Mouse (Mus musculus) midbrain, embryonic 10.5 days (tissue): ENCODE measurements around the gene Spata2. TPM values are rescaled to one million over a fixed set of nuclear protein-coding genes. Genes with fewer than 3 reads are reported as not detected.
A peak's percentile ranks its signal among the peaks of the same experiment; 100 is the strongest.

Source experiments
- DNase-seq: peaks from one replicate; pipeline ENCODE4 v3.0.0-alpha.2; 2017; ENCODE audit warnings: low spot score
- H3K27ac ChIP-seq: fragments of 300-500 bp; sonication (generic); replicated peaks from 2 replicates; pipeline ENCODE4 v1.5.1; 2016; ENCODE audit warnings: mild to moderate bottlenecking
- H3K27me3 ChIP-seq: fragments of 300-500 bp; sonication (generic); 2 replicates; pipeline ENCODE4 v1.6.1; 2016; ENCODE audit warnings: low read depth, mild to moderate bottlenecking; ENCODE audit not compliant: poor library complexity, severe bottlenecking
- H3K36me3 ChIP-seq: fragments of 300-500 bp; sonication (generic); 2 replicates; pipeline ENCODE4 v1.6.1; 2016; ENCODE audit warnings: mild to moderate bottlenecking, moderate library complexity
- H3K4me1 ChIP-seq: fragments of 300-500 bp; sonication (generic); 2 replicates; pipeline ENCODE4 v1.6.1; 2016
- H3K4me3 ChIP-seq: fragments of 300-500 bp; sonication (generic); 2 replicates; pipeline ENCODE4 v1.5.1; 2016; ENCODE audit warnings: mild to moderate bottlenecking, moderate library complexity
- H3K9me3 ChIP-seq: fragments of 300-500 bp; sonication (generic); replicated peaks from 2 replicates; pipeline ENCODE4 v1.6.1; 2016; ENCODE audit warnings: mild to moderate bottlenecking
- WGBS: fragments of 180-500 bp; shearing (Covaris S2); methylation state at CpG from one replicate; pipeline ENCODE4 v1.1.7; 2016; 5-methylcytosine and 5-hydroxymethylcytosine counted together
- polyA plus RNA-seq: library from polyadenylated mRNA; unstranded; fragments of >200 nt; fragmentation: Nextera tagmentation; extraction: Ambion mirVana; gene quantifications from 2 replicates; pipeline ENCODE4 v1.2.1, GENCODE M21; 2016

Gene Spata2
- polyA plus RNA-seq, 1 experiment from 2014 or later = 19.1 TPM

DNA sequence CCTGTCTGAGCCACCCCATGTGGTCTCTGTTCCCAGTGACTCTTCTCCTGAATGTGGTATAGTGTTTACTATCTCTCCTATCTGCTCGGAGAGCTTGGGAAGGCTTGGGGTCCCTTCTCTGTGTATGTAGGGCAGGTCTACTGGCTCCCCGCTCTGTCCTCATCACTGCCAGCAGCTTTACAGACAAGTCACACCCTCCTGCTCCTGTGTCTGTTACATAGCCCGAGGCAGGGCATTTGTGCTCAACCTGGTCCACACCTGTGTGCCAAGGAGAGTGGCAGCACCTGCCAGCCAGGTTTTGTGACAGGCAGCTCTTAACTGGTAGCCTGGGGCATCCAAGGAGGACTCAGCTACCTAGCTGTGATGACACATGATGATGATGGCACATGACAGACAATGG lies 22.1 kb downstream of the Spata2 start:
- H3K27ac ChIP-seq = no peak overlapping the region
- 91% methylated on average over 3 of the region's 3 CpGs for WGBS
- no peaks in the 10 kb centered on the region for H3K27me3 ChIP-seq
- no peaks in the 10 kb centered on the region for H3K9me3 ChIP-seq
- peaks cover 98% of the 10 kb centered on the region for H3K36me3 ChIP-seq
- H3K4me3 ChIP-seq = no peak overlapping the region
- no peak for DNase-seq
- H3K4me1 ChIP-seq = no peaks in the 10 kb centered on the region

DNA sequence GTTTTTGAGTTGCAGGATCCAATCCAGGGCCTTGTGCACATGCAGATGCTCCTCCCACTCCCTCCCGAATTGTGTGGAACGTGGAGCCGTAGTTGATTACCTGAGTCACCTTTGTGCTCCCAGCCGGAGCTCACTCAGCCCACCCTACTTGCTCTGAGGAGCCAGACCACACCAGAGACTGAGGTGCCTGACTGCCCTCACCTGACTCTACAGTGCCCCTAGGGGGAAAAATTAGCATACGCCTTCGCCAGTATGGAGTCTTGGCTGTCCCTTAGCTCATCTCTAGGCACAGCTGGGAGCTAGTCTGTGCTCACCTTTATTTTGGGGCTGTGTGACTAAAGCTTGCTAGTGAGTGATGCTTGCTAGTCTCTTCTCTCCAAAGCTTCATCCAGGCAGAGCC lies 24.2 kb downstream of the Spata2 start:
- no peaks in the 10 kb centered on the region for H3K27me3 ChIP-seq
- H3K9me3 ChIP-seq = no peaks in the 10 kb centered on the region
- H3K4me3 ChIP-seq = no peak overlapping the region
- H3K4me1 ChIP-seq = no peaks in the 10 kb centered on the region
- H3K36me3 ChIP-seq = peaks cover 89% of the 10 kb centered on the region
- WGBS = 87% methylated on average over 6 of the region's 6 CpGs
- no peak for DNase-seq
- no peak overlapping the region for H3K27ac ChIP-seq

DNA sequence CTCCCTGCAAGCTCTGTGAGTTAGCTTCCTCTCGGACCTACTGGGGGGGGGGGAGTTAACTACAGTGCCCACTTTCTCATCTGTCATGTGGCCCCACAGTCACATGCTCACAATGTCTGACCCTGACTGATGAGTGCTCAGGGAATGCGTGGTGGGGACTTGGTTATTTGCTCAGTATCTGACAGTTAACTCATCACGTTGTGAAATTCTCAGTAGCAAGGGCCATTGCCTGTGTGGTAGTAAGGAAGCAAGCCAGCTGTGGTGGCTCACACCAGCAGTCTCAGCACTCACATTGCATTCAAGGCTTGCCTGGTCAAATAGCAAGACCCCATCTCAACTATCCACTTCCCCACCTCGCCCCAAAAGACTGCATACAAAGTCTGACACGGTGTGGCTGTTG lies 25.5 kb downstream of the Spata2 start:
- no peaks in the 10 kb centered on the region for H3K27me3 ChIP-seq
- no peak overlapping the region for H3K4me3 ChIP-seq
- WGBS = 86% methylated on average over 5 of the region's 5 CpGs
- no peaks in the 10 kb centered on the region for H3K9me3 ChIP-seq
- H3K36me3 ChIP-seq = peaks cover 84% of the 10 kb centered on the region
- H3K4me1 ChIP-seq = no peaks in the 10 kb centered on the region
- no peak for DNase-seq
- no peak overlapping the region for H3K27ac ChIP-seq

DNA sequence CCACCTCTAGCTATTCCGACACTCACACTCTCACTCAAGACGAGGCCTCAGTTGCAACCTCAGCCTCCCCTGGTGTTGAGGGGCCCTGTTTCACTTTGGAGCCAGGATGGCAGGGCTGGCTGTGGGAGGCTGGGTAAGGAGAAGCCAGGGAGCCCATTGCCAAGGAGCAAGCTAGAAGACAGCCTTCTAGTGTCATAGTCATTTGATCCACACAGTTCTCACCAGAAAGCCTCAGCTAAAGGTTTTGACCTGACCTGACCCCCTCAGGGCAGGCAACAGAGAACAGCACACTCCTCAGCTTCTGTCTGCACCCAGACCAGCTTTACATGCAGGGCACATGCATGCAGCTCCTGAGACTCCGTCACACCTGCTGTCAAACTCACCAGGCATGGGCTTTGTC lies 26.7 kb downstream of the Spata2 start:
- Histone ChIP-seq H3K27me3 (no peaks in the 10 kb centered on the region), H3K36me3 (peaks cover 84% of the 10 kb centered on the region)

DNA sequence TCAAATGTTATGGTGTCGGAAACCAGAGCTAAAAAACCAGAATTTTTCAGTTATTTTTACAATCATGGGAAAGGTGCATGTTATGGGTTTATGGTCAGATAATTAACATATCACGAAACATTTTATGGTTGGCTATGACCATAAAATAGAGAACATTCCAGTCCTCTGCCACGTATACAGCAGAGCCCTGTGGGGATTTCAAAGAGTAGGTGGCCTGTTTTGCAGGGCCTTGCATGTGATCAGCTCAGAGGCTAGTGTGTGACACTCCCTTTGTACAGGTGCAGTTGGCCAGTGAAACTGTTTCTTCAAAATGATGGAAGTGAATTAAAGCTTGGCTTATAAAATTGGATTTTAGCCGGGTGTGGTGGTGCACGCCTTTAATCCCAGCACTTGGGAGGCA lies 28.9 kb downstream of the Spata2 start:
- Histone ChIP-seq H3K36me3 (peaks cover 84% of the 10 kb centered on the region), H3K4me1 (no peaks in the 10 kb centered on the region), H3K27me3 (no peaks in the 10 kb centered on the region), H3K9me3 (no peaks in the 10 kb centered on the region), H3K4me3 (no peak overlapping the region), H3K27ac (no peak overlapping the region)
- DNase-seq = no peak
- WGBS = 94% methylated on average over 5 of the region's 5 CpGs

More for the DNA sequence above, 26.7 kb downstream of the Spata2 start:
- WGBS = 95% methylated on average over 3 of the region's 3 CpGs
- Histone ChIP-seq H3K9me3 (no peaks in the 10 kb centered on the region), H3K4me1 (no peaks in the 10 kb centered on the region), H3K4me3 (no peak overlapping the region), H3K27ac (no peak overlapping the region)
- DNase-seq = no peak

DNA sequence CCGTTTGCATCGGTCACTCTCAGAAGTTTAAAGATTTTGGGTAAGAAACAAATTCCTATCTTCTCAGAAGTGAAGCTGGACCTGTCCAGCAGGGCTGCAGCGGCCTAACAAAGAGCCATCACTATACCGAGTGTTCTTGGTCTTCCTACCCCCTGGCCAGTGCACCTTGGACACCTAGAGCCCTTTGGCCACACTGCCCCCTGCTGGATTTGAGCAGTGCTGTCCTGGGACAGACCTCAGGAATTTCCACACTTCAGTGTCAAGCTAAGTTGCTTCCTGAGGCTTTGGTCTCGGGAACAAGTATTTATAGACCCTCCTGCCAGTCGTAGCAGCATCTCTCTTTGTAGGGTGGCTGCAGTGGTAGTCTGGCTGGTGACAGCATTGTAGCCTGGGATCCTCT lies 29.7 kb downstream of the Spata2 start:
- no peak overlapping the region for H3K4me3 ChIP-seq
- H3K4me1 ChIP-seq = no peaks in the 10 kb centered on the region
- no peaks in the 10 kb centered on the region for H3K9me3 ChIP-seq
- H3K27ac ChIP-seq = no peak overlapping the region
- peak; percentile 56 for DNase-seq
- 69% methylated on average over 6 of the region's 6 CpGs for WGBS
- no peaks in the 10 kb centered on the region for H3K27me3 ChIP-seq
- H3K36me3 ChIP-seq = peaks cover 84% of the 10 kb centered on the region

DNA sequence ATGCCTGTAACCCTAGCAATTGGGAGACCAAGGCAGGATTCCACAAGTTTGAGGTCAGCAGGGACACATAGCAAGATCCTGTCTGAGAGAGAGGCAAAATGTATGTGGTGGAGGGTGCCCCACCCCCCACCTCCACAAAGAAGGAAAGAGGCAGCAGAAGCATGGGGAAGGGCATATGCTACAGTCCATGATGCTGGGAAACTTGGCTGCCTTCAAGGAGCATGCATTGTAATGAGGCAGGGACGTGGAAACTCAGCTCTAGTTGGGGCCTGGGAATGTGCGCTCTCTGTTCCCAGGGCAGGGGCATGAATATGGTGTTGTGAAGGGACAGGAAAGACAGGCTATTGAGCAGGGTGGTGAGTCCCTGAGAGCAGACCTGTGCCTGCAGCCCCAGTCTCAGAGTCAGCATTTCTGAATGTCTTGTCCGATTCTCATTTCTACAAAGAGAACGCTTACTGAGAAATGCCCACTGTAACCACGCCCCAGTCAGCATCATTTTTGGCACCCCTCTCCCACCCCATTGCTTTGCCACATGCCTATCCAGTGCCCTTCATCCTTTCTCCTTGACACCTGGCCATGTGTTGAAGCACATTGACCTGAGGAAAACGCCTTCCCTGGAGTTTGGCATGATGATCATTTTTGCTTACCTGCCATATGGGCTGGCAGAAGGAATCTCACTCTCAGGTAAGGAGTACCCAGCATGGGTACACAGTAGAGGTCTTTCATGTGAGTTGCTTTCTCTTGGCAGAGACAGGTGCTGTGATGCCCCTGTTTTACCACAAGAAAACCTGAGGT lies 33.4 kb downstream of the Spata2 start:
- no peak overlapping the region for H3K27ac ChIP-seq
- WGBS = 93% methylated on average over 6 of the region's 6 CpGs

DNA sequence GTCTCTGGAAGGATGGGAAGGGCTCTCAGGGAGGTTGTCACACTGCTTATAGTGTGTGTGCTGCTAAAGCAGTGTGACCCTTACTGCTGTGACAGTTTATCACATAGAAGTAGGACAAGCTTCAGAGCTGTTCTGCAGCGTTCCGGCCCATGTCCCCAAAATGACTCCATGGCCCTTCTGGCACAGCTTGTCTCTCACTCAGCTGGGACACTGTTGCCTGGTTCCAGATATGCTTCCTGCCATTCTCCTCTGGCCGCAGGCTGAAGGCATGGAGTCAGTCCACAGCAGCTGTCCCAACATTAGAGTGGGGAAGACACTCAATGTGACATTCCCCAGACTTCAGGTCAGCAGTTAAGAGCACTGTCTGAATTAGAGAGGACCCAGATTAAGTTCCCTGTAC lies 34.1 kb downstream of the Spata2 start:
- Histone ChIP-seq H3K36me3 (peaks cover 92% of the 10 kb centered on the region), H3K27me3 (no peaks in the 10 kb centered on the region), H3K27ac (no peak overlapping the region), H3K9me3 (no peaks in the 10 kb centered on the region), H3K4me3 (no peak overlapping the region), H3K4me1 (no peaks in the 10 kb centered on the region)
- DNase-seq = no peak
- 98% methylated on average over 3 of the region's 3 CpGs for WGBS

More for the DNA sequence above, 33.4 kb downstream of the Spata2 start:
- no peak overlapping the region for H3K4me3 ChIP-seq
- H3K9me3 ChIP-seq = no peaks in the 10 kb centered on the region
- no peak for DNase-seq
- no peaks in the 10 kb centered on the region for H3K4me1 ChIP-seq
- H3K36me3 ChIP-seq = peaks cover 85% of the 10 kb centered on the region
- no peaks in the 10 kb centered on the region for H3K27me3 ChIP-seq

DNA sequence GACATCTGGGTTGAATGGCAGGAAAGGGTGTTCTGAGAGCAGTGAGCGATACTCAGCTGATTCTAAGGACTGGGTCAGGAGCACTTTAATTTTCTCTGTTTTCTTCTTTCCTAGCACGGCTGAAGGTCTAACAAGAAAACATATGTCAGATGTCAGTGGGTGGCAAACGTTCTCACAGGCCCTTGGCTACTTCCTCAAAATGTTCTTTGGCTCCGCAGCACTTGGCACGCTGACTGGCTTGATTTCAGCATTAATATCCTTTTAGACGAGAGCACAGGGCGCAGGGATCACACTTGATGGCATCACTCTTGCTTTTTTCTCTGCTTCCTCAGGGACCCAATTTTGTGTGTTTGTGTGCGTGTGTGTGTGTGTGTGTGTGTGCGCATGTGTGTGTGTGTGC lies 35.5 kb downstream of the Spata2 start:
- no peaks in the 10 kb centered on the region for H3K4me1 ChIP-seq
- H3K4me3 ChIP-seq = no peak overlapping the region
- peaks cover 96% of the 10 kb centered on the region for H3K36me3 ChIP-seq
- H3K27ac ChIP-seq = no peak overlapping the region
- no peaks in the 10 kb centered on the region for H3K27me3 ChIP-seq
- no peak for DNase-seq
- 94% methylated on average over 9 of the region's 9 CpGs for WGBS
- H3K9me3 ChIP-seq = no peaks in the 10 kb centered on the region

DNA sequence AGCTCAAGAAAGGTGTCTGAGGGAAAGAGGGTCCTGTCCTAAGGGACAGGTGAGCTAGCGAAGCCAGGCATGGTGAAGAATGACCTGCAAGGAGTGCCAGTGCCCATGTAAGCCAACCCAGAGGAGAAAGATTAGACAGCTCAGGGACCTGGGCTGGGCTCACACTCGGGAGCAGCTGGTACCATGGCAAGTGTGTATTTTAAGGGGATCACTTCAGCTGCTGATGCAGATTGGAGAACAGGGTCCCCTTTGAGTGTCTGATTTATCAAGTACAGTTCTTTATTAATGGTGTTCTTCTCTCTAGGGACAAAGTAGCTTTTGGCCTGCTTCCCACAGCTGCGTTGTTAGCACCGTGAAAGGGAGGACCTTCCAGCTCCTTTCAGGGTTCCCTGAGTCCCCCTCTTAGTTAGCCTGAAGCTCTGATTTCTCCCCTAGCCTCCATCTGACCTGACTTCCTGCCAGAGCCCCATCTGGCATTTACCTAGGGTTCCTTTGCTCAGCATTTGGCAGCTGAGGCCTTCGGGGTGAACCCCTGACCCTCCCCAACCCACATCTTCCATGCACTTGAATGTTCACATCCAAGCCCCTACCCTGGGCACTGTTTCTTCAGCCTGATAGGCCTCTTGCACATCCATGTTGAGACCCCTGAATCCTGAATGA lies 36.2 kb downstream of the Spata2 start:
- Histone ChIP-seq H3K9me3 (no peaks in the 10 kb centered on the region), H3K4me3 (no peak overlapping the region), H3K27me3 (no peaks in the 10 kb centered on the region), H3K4me1 (no peaks in the 10 kb centered on the region), H3K36me3 (peaks cover 93% of the 10 kb centered on the region), H3K27ac (no peak overlapping the region)
- DNase-seq = no peak
- WGBS = 92% methylated on average over 5 of the region's 5 CpGs

DNA sequence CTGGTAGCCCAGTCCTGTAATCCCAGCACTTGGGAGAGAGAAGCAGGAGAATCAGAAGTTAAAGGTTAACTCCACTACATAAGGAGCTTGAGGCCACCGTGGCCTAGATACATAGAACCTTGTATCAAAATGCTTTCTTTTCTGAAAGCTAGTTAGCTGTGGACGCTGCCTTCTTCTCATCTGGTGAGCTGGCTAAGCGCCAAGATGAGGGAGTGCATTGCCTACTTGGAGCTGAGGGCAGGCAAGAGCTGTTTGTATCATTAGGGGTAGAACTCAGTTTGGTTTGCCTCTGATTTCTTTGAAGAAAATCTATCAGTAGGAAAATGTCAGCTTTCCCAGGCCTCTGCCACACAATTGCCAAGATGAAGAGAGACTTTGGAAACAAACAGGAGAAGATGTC lies 38.9 kb downstream of the Spata2 start:
- no peak for DNase-seq
- Histone ChIP-seq H3K4me1 (no peaks in the 10 kb centered on the region), H3K9me3 (no peaks in the 10 kb centered on the region), H3K27me3 (no peaks in the 10 kb centered on the region), H3K36me3 (peaks cover 91% of the 10 kb centered on the region), H3K4me3 (no peak overlapping the region), H3K27ac (no peak overlapping the region)
- WGBS = 93% methylated on average over 3 of the region's 3 CpGs

DNA sequence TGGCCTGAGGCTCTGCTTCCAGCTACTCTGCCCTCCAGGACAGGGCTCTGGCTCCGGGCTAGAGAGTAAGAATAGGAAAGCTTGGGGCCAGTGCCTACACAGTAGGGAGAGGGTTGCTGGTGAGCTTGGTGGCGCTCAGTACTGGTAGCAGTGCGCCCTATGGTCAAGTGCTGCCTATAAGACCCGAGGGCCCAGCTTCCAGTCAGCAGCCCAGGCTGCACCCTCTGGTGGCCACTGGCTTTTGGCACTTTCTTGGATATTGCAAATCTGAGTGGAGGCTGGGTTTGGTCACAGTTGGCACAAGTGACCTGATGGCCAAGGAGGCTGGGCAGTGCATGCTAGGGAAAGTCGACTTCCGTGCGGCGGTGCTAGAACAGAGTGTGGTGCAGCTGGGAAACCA lies 42.0 kb downstream of the Spata2 start:
- Histone ChIP-seq H3K9me3 (no peaks in the 10 kb centered on the region), H3K36me3 (peaks cover 90% of the 10 kb centered on the region), H3K27me3 (no peaks in the 10 kb centered on the region), H3K27ac (no peak overlapping the region), H3K4me3 (no peak overlapping the region), H3K4me1 (0 out of 2 replicates have a peak, but pooled peaks cover 6% of the 10 kb centered on the region)
- 93% methylated on average over 8 of the region's 8 CpGs for WGBS
- DNase-seq = no peak
